Mouse (Mus musculus) common myeloid progenitor, adult 5-6 weeks (primary cell): ENCODE measurements around the gene Dnajb14. TPM values are rescaled to one million over a fixed set of nuclear protein-coding genes. Genes with fewer than 3 reads are reported as not detected.

Experiments
- ATAC-seq: replicated peaks from 2 replicates; pipeline ENCODE4 v1.8.0; 2016; ENCODE audit warnings: low read depth, mild to moderate bottlenecking, moderate TSS enrichment, inconsistent platforms; ENCODE audit not compliant: poor library complexity, severe bottlenecking
- total RNA-seq: library from RNA; stranded (forward); fragments of 200-1000, 187-1606 nt; gene quantifications from 2 replicates; pipeline ENCODE4 v1.2.3, GENCODE M21; 2017

The Dnajb14 gene
- total RNA-seq: 7.4 and 8.5 TPM in 2 replicates

- ATAC-seq: no peak
These were observed at the start of gene Dnajb14 for GRCm38 (mm10) chr3:137867437-137868093. Gene Dnajb14 (plus strand): TSS chr3:137867675.

GRCm38 (mm10) chr3:137818713-137819112 lies 48.8 kb upstream of the Dnajb14 start:
- no peak for ATAC-seq

GRCm38 (mm10) chr3:137820688-137821467 lies 46.6 kb upstream of the Dnajb14 start:
- peak; percentile 75 for ATAC-seq

- ATAC-seq: 0 out of 2 replicates have a peak, but pooled peaks have one; percentile 45
These were observed 44.2 kb upstream of the Dnajb14 start for GRCm38 (mm10) chr3:137823317-137823716.

GRCm38 (mm10) chr3:137827678-137828077 lies 39.8 kb upstream of the Dnajb14 start:
- ATAC-seq: peak; percentile 72

GRCm38 (mm10) chr3:137831156-137831555 lies 36.3 kb upstream of the Dnajb14 start:
- ATAC-seq: no peak

- ATAC-seq: no peak
These were observed 34.3 kb upstream of the Dnajb14 start for GRCm38 (mm10) chr3:137833128-137833527.

- ATAC-seq: no peak
These were observed 33.8 kb upstream of the Dnajb14 start for GRCm38 (mm10) chr3:137833698-137834097.

GRCm38 (mm10) chr3:137836543-137836942 lies 30.9 kb upstream of the Dnajb14 start:
- ATAC-seq: no peak

- no peak for ATAC-seq
These were observed 29.3 kb upstream of the Dnajb14 start for GRCm38 (mm10) chr3:137838160-137838559.

GRCm38 (mm10) chr3:137842944-137843343 lies 24.5 kb upstream of the Dnajb14 start:
- ATAC-seq: no peak

- no peak for ATAC-seq
These were observed 23.2 kb upstream of the Dnajb14 start for GRCm38 (mm10) chr3:137844263-137844662.

GRCm38 (mm10) chr3:137846552-137846951 lies 20.9 kb upstream of the Dnajb14 start:
- ATAC-seq: peak; percentile 64

- peak; percentile 67 for ATAC-seq
These were observed 19.1 kb upstream of the Dnajb14 start for GRCm38 (mm10) chr3:137848354-137848753.

- no peak for ATAC-seq
These were observed 17.8 kb upstream of the Dnajb14 start for GRCm38 (mm10) chr3:137849697-137850096.

- no peak for ATAC-seq
These were observed 16.3 kb upstream of the Dnajb14 start for GRCm38 (mm10) chr3:137851196-137851595.

GRCm38 (mm10) chr3:137853011-137853410 lies 14.5 kb upstream of the Dnajb14 start:
- ATAC-seq: peak; percentile 57

GRCm38 (mm10) chr3:137855328-137855727 lies 12.1 kb upstream of the Dnajb14 start:
- no peak for ATAC-seq

- ATAC-seq: no peak
These were observed 11.4 kb upstream of the Dnajb14 start for GRCm38 (mm10) chr3:137856061-137856460.

GRCm38 (mm10) chr3:137860394-137861170 lies 6.9 kb upstream of the Dnajb14 start:
- ATAC-seq: no peak

GRCm38 (mm10) chr3:137861436-137861835 lies 6.0 kb upstream of the Dnajb14 start:
- no peak for ATAC-seq
